Comparison of ENCODE assay signal across 14 mouse cellular contexts in genomic region chr5:144904356-144905134, GRCm38 (mm10).
"Had no signal": no experiment of that assay in that cellular context is flagged by ENCODE, and none has a peak within 500 bp of the region (broad histone marks: within the 10 kb centered on the region; RNA-seq: fewer than 3 reads in every experiment).

No protein-coding gene starts in this region.

- H3K4me3 ChIP-seq: kidney, embryonic 15.5 days; left cerebral cortex, adult 2 months; limb, embryonic 12.5 days; liver, embryonic 12.5 days; lung, embryonic 15.5 days; midbrain, embryonic 12.5 days; stomach, embryonic 15.5 days had no signal

- H3K9me3 ChIP-seq: kidney, embryonic 15.5 days; limb, embryonic 12.5 days; liver, embryonic 12.5 days; lung, embryonic 15.5 days; midbrain, embryonic 12.5 days; stomach, embryonic 15.5 days had no signal

- DNase-seq: kidney, postnatal 25 days; lung, postnatal 14 days; right cerebral cortex, postnatal 14 days; thymus, adult 2 months; thymus, postnatal 25 days had no signal

- H3K4me1 ChIP-seq: liver, embryonic 12.5 days; stomach, embryonic 15.5 days had no signal

- H3K27ac ChIP-seq: kidney, embryonic 15.5 days; left cerebral cortex, adult 2 months; limb, embryonic 12.5 days; liver, embryonic 12.5 days; lung, embryonic 15.5 days; macrophage; midbrain, embryonic 12.5 days; stomach, embryonic 15.5 days had no signal

- ATAC-seq: liver, embryonic 12.5 days; midbrain, embryonic 16.5 days had no signal

- H3K27me3 ChIP-seq: kidney, embryonic 15.5 days; limb, embryonic 12.5 days; liver, embryonic 12.5 days; lung, embryonic 15.5 days; midbrain, embryonic 12.5 days; stomach, embryonic 15.5 days had no signal
